Mouse (Mus musculus) adrenal gland, postnatal 14 days (tissue): Measurements from ENCODE around the gene Wwc2. TPM values are rescaled to one million over a fixed set of nuclear protein-coding genes. Genes with fewer than 3 reads are reported as not detected.
"Not testable (repeated sequence)": the region's sequence is repeated elsewhere in the genome, so short reads cannot be mapped to it uniquely, and the experiment has no call there.

ENCODE experiments used
- DNase-seq: peaks from one replicate; pipeline ENCODE4 v3.0.0; 2021; ENCODE audit warnings: mixed read lengths
- total RNA-seq: library from RNA; stranded (reverse); gene quantifications from 2 replicates; pipeline ENCODE4 v1.2.3, GENCODE M21; 2021

Gene Wwc2
- total RNA-seq, 1 experiment from 2014 or later: 26.5 TPM

- peak; percentile 48 for DNase-seq
Measured at GRCm38 (mm10) chr8:47851824-47852502, 138.8 kb downstream of the Wwc2 start.

DNA sequence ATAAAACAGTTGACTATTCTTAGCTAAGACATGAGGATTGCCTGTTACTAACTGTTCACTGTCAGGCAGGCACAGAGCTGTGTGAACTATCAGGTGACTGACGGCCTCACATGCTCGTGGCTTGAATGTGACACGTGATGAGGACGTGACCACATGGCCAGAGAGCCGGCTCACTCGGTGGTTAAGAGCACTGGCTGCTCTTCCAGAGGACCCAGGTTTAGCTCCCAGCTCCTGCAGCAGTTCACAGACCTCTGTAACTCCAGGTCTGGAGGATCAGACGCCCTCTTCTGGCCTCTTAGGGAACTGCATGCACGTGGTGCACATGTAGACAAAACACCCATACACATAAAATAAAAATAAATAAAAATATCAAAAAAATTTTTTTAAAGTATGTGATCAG, 140.9 kb downstream of the Wwc2 start:
- no peak for DNase-seq

- DNase-seq: no peak
Measured at GRCm38 (mm10) chr8:47847931-47848330, 142.8 kb downstream of the Wwc2 start.

- DNase-seq: no peak
Measured at GRCm38 (mm10) chr8:47847161-47847560, 143.6 kb downstream of the Wwc2 start.

GRCm38 (mm10) chr8:47845956-47846355, 144.8 kb downstream of the Wwc2 start:
- DNase-seq: peak; percentile 72

DNA sequence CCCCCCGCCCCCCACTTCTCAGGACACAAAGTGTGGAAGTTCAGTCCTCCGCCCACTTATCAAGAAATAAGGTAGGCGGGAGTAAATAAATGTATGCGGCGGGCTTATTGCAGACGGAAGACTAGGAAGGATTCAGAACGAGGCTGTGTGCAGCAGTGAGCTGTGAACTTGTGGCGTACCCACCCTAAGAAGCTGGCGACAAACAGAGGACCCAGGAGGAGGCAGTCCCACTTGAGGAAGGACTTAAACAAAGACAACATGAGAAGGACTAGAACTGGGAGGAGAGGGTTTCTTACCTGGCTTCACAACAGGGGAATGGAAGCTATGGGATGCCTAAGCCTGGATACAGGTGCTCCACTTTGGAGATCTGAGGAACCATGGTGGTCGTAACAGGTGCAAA, 147.1 kb downstream of the Wwc2 start:
- DNase-seq: no peak

GRCm38 (mm10) chr8:47843063-47843462, 147.7 kb downstream of the Wwc2 start:
- no peak for DNase-seq

GRCm38 (mm10) chr8:47833944-47834343, 156.8 kb downstream of the Wwc2 start:
- no peak for DNase-seq

- peak; percentile 83 for DNase-seq
Measured at GRCm38 (mm10) chr8:47832616-47833015, 158.1 kb downstream of the Wwc2 start.

DNA sequence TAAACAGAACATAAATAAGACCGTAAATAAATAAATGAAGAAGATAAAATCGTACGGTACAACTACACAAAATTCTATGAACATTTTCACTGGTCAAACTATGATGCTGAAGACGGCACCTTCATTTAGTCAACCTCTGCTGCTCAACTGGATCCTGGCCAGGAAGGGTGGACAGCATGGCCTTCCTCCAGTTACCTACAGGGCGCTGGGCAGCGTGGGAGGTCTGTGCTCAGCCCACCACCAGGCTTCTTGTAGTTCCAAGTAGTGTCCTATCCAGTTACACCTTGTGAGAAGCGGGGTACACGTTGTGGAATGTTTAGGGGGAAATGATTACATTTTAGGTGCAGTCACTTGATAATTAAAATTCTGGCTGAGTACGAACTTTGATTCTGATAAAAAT, 163.8 kb downstream of the Wwc2 start:
- DNase-seq: no peak

- no peak for DNase-seq
Measured at GRCm38 (mm10) chr8:47825596-47825995, 165.1 kb downstream of the Wwc2 start.

DNA sequence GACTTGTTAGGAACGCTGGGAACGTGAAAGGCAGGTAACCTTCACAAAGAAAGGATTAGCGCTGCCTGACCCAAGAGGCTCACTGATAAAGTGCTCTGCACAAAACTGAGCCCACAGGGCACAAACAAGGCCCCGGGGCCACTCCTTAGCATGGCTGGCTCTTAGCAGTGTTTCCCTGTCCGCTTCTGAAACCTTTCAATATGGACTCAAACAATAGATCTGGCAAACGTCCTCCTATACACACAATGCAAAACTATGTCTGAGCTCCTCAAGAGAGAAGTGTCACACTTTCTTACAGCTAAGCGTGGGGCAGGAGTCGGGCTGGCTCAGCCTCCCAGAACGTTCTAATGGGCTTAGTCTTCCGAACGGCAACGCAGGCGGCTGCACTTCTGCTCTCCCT, 166.5 kb downstream of the Wwc2 start, which contains the start of gene Cldn22:
Cldn22 (plus strand) TSS at position 301 of the 400 bp plus-strand sequence.
- DNase-seq: no peak

- DNase-seq: peak; percentile 45
Measured at GRCm38 (mm10) chr8:47823777-47824176, 166.9 kb downstream of the Wwc2 start.

DNA sequence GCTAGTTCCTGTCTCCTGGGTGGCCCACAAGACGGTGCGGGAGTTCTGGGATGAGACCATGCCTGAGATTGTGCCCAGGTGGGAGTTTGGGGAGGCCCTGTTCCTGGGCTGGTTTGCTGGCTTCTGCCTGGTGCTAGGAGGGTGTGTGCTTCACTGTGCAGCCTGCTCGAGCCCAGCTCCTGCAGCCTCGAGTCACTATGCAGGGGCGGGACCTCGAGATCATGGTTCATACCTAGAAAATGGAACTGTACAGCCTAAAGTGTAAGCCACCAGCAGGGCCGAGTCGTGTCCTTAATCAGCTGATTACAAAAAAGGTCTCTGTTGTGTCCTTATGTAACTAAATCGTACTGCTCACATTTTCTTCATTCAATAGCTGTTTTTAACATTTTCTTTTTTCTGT, 168.2 kb downstream of the Wwc2 start:
- not testable (repeated sequence) for DNase-seq

DNA sequence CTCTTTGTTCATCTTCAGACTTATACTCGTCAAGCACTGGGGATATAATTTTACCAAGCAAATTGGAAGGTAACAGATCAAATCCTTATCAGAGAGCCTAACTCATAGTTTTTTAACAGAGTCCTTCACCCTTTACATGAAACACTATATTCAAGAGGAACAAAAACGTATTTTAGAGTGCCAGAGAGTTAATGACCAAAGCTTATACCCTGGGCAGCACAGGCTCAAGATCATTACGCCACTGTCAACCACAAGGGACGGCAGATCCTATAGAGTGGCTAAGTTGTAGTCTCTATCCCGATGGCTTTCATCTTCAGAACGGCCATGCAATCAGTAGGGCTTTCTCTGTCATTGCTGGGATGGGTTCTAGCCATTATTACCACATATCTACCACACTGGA, 168.9 kb downstream of the Wwc2 start, which contains the start of gene Cldn24:
Cldn24 (plus strand) TSS at position 301 of the 400 bp plus-strand sequence.
- DNase-seq: no peak

GRCm38 (mm10) chr8:47820914-47821772, 169.6 kb downstream of the Wwc2 start:
- no peak for DNase-seq

DNA sequence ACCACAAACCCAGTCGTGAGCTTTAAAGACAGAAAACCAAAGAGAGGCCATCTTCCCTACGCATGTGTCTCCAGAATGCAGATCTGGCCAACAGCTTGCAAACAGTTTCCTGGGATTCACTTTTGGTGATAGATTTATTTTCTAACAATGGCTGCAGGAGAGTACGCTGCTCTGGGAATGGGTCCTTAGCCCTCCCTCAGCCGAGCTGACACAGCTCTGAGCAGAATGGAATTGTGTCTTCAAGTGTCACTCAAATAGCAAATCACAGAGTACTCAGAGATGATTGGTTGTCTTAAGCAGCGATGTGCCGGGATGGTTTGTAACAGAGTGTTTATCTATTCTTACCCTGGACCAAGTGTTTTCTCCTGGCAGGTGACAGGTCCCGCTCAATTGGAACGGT, 171.7 kb downstream of the Wwc2 start:
- DNase-seq: no peak

- no peak for DNase-seq
Measured at GRCm38 (mm10) chr8:47811221-47811620, 179.5 kb downstream of the Wwc2 start.

- DNase-seq: no peak
Measured at GRCm38 (mm10) chr8:47810666-47811015, 180.1 kb downstream of the Wwc2 start.

DNA sequence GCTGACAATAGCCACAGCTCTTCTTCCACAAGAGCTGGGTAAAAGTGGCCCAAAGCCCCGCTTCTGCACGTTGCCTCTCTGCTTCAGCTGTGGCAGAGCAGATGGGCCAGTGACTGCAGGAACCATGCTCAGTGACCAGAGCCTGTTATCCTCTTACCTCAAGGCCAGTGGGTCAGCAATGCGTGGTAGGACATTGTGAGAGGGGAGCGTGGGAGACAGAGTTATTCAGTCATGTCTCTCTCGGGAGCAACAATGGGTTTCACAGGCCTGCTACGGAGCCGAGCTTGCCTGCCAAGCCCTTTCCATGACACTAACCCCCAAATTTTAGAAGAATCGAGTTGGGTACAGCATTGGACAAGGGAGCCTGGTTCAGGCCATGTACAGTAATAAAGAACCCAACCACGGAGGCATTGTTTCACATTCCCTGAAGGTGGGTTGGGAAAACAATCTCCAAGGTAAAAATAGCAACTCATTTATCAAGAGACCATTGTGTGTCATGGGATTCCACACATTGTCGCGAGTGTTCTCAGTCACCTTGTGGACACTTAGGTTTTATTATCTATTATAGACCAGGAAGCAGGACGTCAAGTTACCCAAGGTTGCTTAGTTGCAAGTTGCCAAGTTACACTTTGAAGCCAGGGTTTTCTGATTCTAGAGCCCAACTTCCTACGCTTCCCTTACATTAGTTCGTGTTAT, 180.6 kb downstream of the Wwc2 start:
- no peak for DNase-seq

- no peak for DNase-seq
Measured at GRCm38 (mm10) chr8:47804262-47804661, 186.5 kb downstream of the Wwc2 start.

GRCm38 (mm10) chr8:47802349-47802748, 188.4 kb downstream of the Wwc2 start:
- DNase-seq: no peak

- no peak for DNase-seq
Measured at GRCm38 (mm10) chr8:47799438-47799837, 191.3 kb downstream of the Wwc2 start.
